ENCODE assay signal across 9 mouse cellular contexts in genomic region chr16:33591390-33592067, GRCm38 (mm10).
DNase-seq lines count a peak whose midpoint lies in the region; ATAC-seq and TF ChIP-seq lines count a peak whose summit lies in the region.
"Had no signal": no experiment of that assay in that cellular context is flagged by ENCODE, and none has a peak within 500 bp of the region (broad histone marks: within the 10 kb centered on the region; RNA-seq: fewer than 3 reads in every experiment).

No protein-coding gene starts in this region.

- no peak overlapping the region for H3K9ac ChIP-seq in heart, embryonic 11.5 days (ENCODE audit: low read depth, low read length)
- no peak overlapping the region for H3K9ac ChIP-seq in kidney, postnatal 0 days (ENCODE audit: low read depth, low read length)
- H3K9ac ChIP-seq in forebrain, postnatal 0 days: no peak overlapping the region

- H3K4me3 ChIP-seq in heart, embryonic 11.5 days (ENCODE audit: low read depth, low read length): no peak overlapping the region
- no peak overlapping the region for H3K4me3 ChIP-seq in kidney, postnatal 0 days (replicated peaks; ENCODE audit: low read depth, low read length)
- no peak overlapping the region for H3K4me3 ChIP-seq in forebrain, postnatal 0 days (ENCODE audit: low read depth, low read length)

- peaks cover 24% of the 10 kb centered on the region for H3K4me1 ChIP-seq in heart, embryonic 11.5 days (ENCODE audit: control insufficient read depth, insufficient read depth, low read length)
- H3K4me1 ChIP-seq in kidney, postnatal 0 days (replicated peaks; ENCODE audit: insufficient read depth, low read length): peaks cover 22% of the 10 kb centered on the region
- H3K4me1 ChIP-seq in forebrain, postnatal 0 days (ENCODE audit: insufficient read depth): no peaks in the 10 kb centered on the region

- DNase-seq in heart, postnatal 10 days: no peak
- peak; percentile 55 to 57 for DNase-seq in spleen, postnatal 36 days (ENCODE audit: low spot score in 2 of 2)
- DNase-seq in spleen, postnatal 14 days (ENCODE audit: low spot score in 2 of 2): no peak
- peak; percentile 53 for DNase-seq in kidney, postnatal 0 days (ENCODE audit: low spot score)
- peak; percentile 24 for DNase-seq in thymus, postnatal 4 days
- DNase-seq in cerebellum, postnatal 25 days: no peak
- DNase-seq in forebrain, postnatal 0 days: no peak
- DNase-seq: lung, postnatal 4 days had no signal

- no peak for TF ChIP-seq CTCF in kidney, postnatal 0 days (IDR thresholded peaks at IDR 0.05; ENCODE audit: low read depth)
- TF ChIP-seq CTCF in forebrain, postnatal 0 days (IDR thresholded peaks at IDR 0.05; ENCODE audit: low read depth): no peak

- H3K27ac ChIP-seq in heart, embryonic 11.5 days (ENCODE audit: low read depth, low read length): peak overlapping the region; percentile 24; the same call in 1 of the 2 replicates
- H3K27ac ChIP-seq in kidney, postnatal 0 days: peak overlapping the region; percentile 52
- H3K27ac ChIP-seq in forebrain, postnatal 0 days (ENCODE audit: low read depth, low read length): no peak overlapping the region

- no peak for ATAC-seq in heart, embryonic 11.5 days (replicated peaks; ENCODE audit: insufficient number of reproducible peaks, low FRiP score, low TSS enrichment)
- ATAC-seq in kidney, postnatal 0 days (replicated peaks; ENCODE audit: low FRiP score, low read depth): no peak; the same call in 1 of the 2 replicates
- no peak for ATAC-seq in forebrain, postnatal 0 days

- no peaks in the 10 kb centered on the region for H3K9me3 ChIP-seq in heart, embryonic 11.5 days (replicated peaks; ENCODE audit: control insufficient read depth, low read length)
- H3K9me3 ChIP-seq in kidney, postnatal 0 days (replicated peaks; ENCODE audit: low read length): no peaks in the 10 kb centered on the region
- H3K9me3 ChIP-seq in forebrain, postnatal 0 days (ENCODE audit: low read length): no peaks in the 10 kb centered on the region

- 61% methylated on average over 10 of the region's 10 CpGs for WGBS in heart, embryonic 11.5 days (ENCODE audit: insufficient replicate concordance)
- 43% methylated on average over 10 of the region's 10 CpGs for WGBS in kidney, postnatal 0 days
- whole genome bisulfite sequencing in forebrain, postnatal 0 days: 84% methylated on average over 10 of the region's 10 CpGs

- H3K4me2 ChIP-seq in heart, embryonic 11.5 days: no peak overlapping the region
- no peak overlapping the region for H3K4me2 ChIP-seq in kidney, postnatal 0 days (ENCODE audit: low read length)
- H3K4me2 ChIP-seq in forebrain, postnatal 0 days (ENCODE audit: low read depth): no peak overlapping the region

- no peaks in the 10 kb centered on the region for H3K36me3 ChIP-seq in heart, embryonic 11.5 days (ENCODE audit: control insufficient read depth, insufficient read depth, low read length)
- H3K36me3 ChIP-seq in kidney, postnatal 0 days (ENCODE audit: insufficient read depth, low read length): no peaks in the 10 kb centered on the region
- no peaks in the 10 kb centered on the region for H3K36me3 ChIP-seq in forebrain, postnatal 0 days (ENCODE audit: insufficient read depth)

- no peaks in the 10 kb centered on the region for H3K27me3 ChIP-seq in heart, embryonic 11.5 days (ENCODE audit: control insufficient read depth, insufficient read depth, low read length)
- H3K27me3 ChIP-seq in kidney, postnatal 0 days (ENCODE audit: insufficient read depth, low read length): no peaks in the 10 kb centered on the region
- no peaks in the 10 kb centered on the region for H3K27me3 ChIP-seq in forebrain, postnatal 0 days (ENCODE audit: insufficient read depth, low read length)

- intact Hi-C loops in heart, postnatal 10 days (cut with DNase I): no loop called here

Comparison
In these comparisons a context has a peak if more than half of its experiments do, and no peak if none do; other contexts are left out.
1. DNase-seq: peak in spleen, postnatal 36 days (2 of 2), kidney, postnatal 0 days (single experiment) and thymus, postnatal 4 days (single experiment); none in heart, postnatal 10 days (0 of 2), spleen, postnatal 14 days (0 of 2), cerebellum, postnatal 25 days (0 of 2) and forebrain, postnatal 0 days (single experiment).